Mouse (Mus musculus): ENCODE data around the gene Eri2. TPM values are rescaled to one million over a fixed set of nuclear protein-coding genes. Genes with fewer than 3 reads are reported as not detected.

Eri2 gene
- total and polyA plus RNA-seq, 2 experiments from 2014 or later: 8.0 to 11.1 TPM

GRCm38 (mm10) chr7:119784908-119785307, 8.9 kb downstream of the Eri2 start:
- Histone ChIP-seq H3K36me3 (ENCODE audit: insufficient read depth, low read length) (peaks cover 17% of the 10 kb centered on the region), H3K4me3 (ENCODE audit: low read depth, low read length) (no peak overlapping the region), H3K27me3 (ENCODE audit: insufficient read depth, low read length) (no peaks in the 10 kb centered on the region), H3K4me2 (ENCODE audit: low read depth, low read length, poor library complexity, severe bottlenecking) (no peak overlapping the region), H3K4me1 (ENCODE audit: insufficient read depth, low read length) (no peaks in the 10 kb centered on the region), H3K9me3 (ENCODE audit: low read length) (no peaks in the 10 kb centered on the region), H3K27ac (ENCODE audit: low read depth, low read length) (no peak overlapping the region), H3K9ac (replicated peaks; ENCODE audit: low read length, poor library complexity, severe bottlenecking) (no peak overlapping the region)
- DNase-seq (ENCODE audit: low spot score) (no peak), ATAC-seq (ENCODE audit: low FRiP score) (no peak)
- WGBS: 96% methylated on average over 5 of the region's 5 CpGs
- TF ChIP-seq CTCF (IDR thresholded peaks at IDR 0.05): no peak

GRCm38 (mm10) chr7:119783453-119783852, 10.4 kb downstream of the Eri2 start:
- no peaks in the 10 kb centered on the region for H3K4me1 ChIP-seq (ENCODE audit: insufficient read depth, low read length)
- H3K27me3 ChIP-seq (ENCODE audit: insufficient read depth, low read length): no peaks in the 10 kb centered on the region
- no peak overlapping the region for H3K4me3 ChIP-seq (ENCODE audit: low read depth, low read length)
- no peak for DNase-seq (ENCODE audit: low spot score)
- peaks cover 14% of the 10 kb centered on the region for H3K36me3 ChIP-seq (ENCODE audit: insufficient read depth, low read length)
- 94% methylated on average over 2 of the region's 2 CpGs for WGBS
- no peaks in the 10 kb centered on the region for H3K9me3 ChIP-seq (ENCODE audit: low read length)
- H3K27ac ChIP-seq (ENCODE audit: low read depth, low read length): no peak overlapping the region
- H3K9ac ChIP-seq (replicated peaks; ENCODE audit: low read length, poor library complexity, severe bottlenecking): no peak overlapping the region
- no peak for TF ChIP-seq CTCF (IDR thresholded peaks at IDR 0.05)
- ATAC-seq (ENCODE audit: low FRiP score): no peak
- H3K4me2 ChIP-seq (ENCODE audit: low read depth, low read length, poor library complexity, severe bottlenecking): no peak overlapping the region

GRCm38 (mm10) chr7:119769895-119770294, 24.0 kb downstream of the Eri2 start:
- H3K9me3 ChIP-seq (ENCODE audit: low read length): no peaks in the 10 kb centered on the region
- H3K4me2 ChIP-seq (ENCODE audit: low read depth, low read length, poor library complexity, severe bottlenecking): no peak overlapping the region
- no peaks in the 10 kb centered on the region for H3K4me1 ChIP-seq (ENCODE audit: insufficient read depth, low read length)
- no peak for ATAC-seq (ENCODE audit: low FRiP score)
- no peak for DNase-seq (ENCODE audit: low spot score)
- no peaks in the 10 kb centered on the region for H3K36me3 ChIP-seq (ENCODE audit: insufficient read depth, low read length)
- no peak for TF ChIP-seq CTCF (IDR thresholded peaks at IDR 0.05)
- WGBS: 95% methylated on average over 8 of the region's 8 CpGs
- H3K27me3 ChIP-seq (ENCODE audit: insufficient read depth, low read length): no peaks in the 10 kb centered on the region
- no peak overlapping the region for H3K9ac ChIP-seq (replicated peaks; ENCODE audit: low read length, poor library complexity, severe bottlenecking)
- H3K27ac ChIP-seq (ENCODE audit: low read depth, low read length): no peak overlapping the region
- H3K4me3 ChIP-seq (ENCODE audit: low read depth, low read length): no peak overlapping the region

GRCm38 (mm10) chr7:119766996-119767395, 26.9 kb downstream of the Eri2 start:
- ATAC-seq (ENCODE audit: low FRiP score): no peak
- 84% methylated on average over 6 of the region's 6 CpGs for WGBS

GRCm38 (mm10) chr7:119764377-119764776, 29.5 kb downstream of the Eri2 start:
- no peak for ATAC-seq (ENCODE audit: low FRiP score)
- Histone ChIP-seq H3K27ac (ENCODE audit: low read depth, low read length) (no peak overlapping the region), H3K9me3 (ENCODE audit: low read length) (no peaks in the 10 kb centered on the region), H3K27me3 (ENCODE audit: insufficient read depth, low read length) (no peaks in the 10 kb centered on the region), H3K36me3 (ENCODE audit: insufficient read depth, low read length) (no peaks in the 10 kb centered on the region), H3K4me2 (ENCODE audit: low read depth, low read length, poor library complexity, severe bottlenecking) (no peak overlapping the region), H3K4me1 (ENCODE audit: insufficient read depth, low read length) (no peaks in the 10 kb centered on the region), H3K9ac (replicated peaks; ENCODE audit: low read length, poor library complexity, severe bottlenecking) (no peak overlapping the region), H3K4me3 (ENCODE audit: low read depth, low read length) (no peak overlapping the region)
- WGBS: 95% methylated on average over 3 of the region's 3 CpGs
- no peak for DNase-seq (ENCODE audit: low spot score)
- no peak for TF ChIP-seq CTCF (IDR thresholded peaks at IDR 0.05)

More at GRCm38 (mm10) chr7:119766996-119767395, 26.9 kb downstream of the Eri2 start:
- DNase-seq (ENCODE audit: low spot score): no peak
- Histone ChIP-seq H3K9ac (replicated peaks; ENCODE audit: low read length, poor library complexity, severe bottlenecking) (no peak overlapping the region), H3K27me3 (ENCODE audit: insufficient read depth, low read length) (no peaks in the 10 kb centered on the region), H3K4me1 (ENCODE audit: insufficient read depth, low read length) (no peaks in the 10 kb centered on the region), H3K9me3 (ENCODE audit: low read length) (no peaks in the 10 kb centered on the region), H3K36me3 (ENCODE audit: insufficient read depth, low read length) (no peaks in the 10 kb centered on the region), H3K27ac (ENCODE audit: low read depth, low read length) (no peak overlapping the region), H3K4me2 (ENCODE audit: low read depth, low read length, poor library complexity, severe bottlenecking) (no peak overlapping the region), H3K4me3 (ENCODE audit: low read depth, low read length) (no peak overlapping the region)
- no peak for TF ChIP-seq CTCF (IDR thresholded peaks at IDR 0.05)

DNA sequence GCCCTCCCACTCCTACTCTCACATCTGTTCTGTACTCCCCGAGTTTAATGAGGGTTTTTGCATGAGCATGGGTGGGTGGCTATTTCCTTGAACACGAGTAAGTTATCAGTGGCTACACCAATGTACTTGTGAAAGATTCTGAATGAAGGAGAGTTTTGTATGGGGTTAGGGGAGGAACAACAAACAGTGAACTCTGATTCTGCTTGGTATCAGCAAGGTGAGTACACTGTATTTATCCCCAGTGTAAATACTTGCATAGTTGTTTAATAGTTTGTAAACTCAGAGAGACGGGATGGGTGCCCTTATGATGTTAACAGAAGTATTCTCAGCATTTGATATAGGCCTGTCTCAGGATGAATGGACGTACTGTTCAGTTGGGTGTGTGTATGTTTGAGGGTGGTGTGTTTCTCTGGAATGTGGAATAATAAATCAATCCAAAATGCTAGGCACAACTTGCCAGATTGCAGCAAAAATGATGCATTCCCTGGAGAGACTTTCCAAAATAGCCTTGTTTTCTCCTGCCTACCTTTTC, 31.6 kb downstream of the Eri2 start:
- no peaks in the 10 kb centered on the region for H3K4me1 ChIP-seq (ENCODE audit: insufficient read depth, low read length)
- WGBS: 69% methylated on average over 4 of the region's 4 CpGs

More for the DNA sequence above, 31.6 kb downstream of the Eri2 start:
- Histone ChIP-seq H3K9ac (replicated peaks; ENCODE audit: low read length, poor library complexity, severe bottlenecking) (no peak overlapping the region), H3K4me2 (ENCODE audit: low read depth, low read length, poor library complexity, severe bottlenecking) (no peak overlapping the region), H3K4me3 (ENCODE audit: low read depth, low read length) (no peak overlapping the region), H3K36me3 (ENCODE audit: insufficient read depth, low read length) (no peaks in the 10 kb centered on the region), H3K27me3 (ENCODE audit: insufficient read depth, low read length) (no peaks in the 10 kb centered on the region), H3K27ac (ENCODE audit: low read depth, low read length) (no peak overlapping the region), H3K9me3 (ENCODE audit: low read length) (no peaks in the 10 kb centered on the region)
- DNase-seq (ENCODE audit: low spot score): no peak
- no peak for TF ChIP-seq CTCF (IDR thresholded peaks at IDR 0.05)
- no peak for ATAC-seq (ENCODE audit: low FRiP score)

All from midbrain, postnatal 0 days (tissue).